Mouse (Mus musculus): ENCODE measurements around the gene Chst15.

Chst15 gene

DNA sequence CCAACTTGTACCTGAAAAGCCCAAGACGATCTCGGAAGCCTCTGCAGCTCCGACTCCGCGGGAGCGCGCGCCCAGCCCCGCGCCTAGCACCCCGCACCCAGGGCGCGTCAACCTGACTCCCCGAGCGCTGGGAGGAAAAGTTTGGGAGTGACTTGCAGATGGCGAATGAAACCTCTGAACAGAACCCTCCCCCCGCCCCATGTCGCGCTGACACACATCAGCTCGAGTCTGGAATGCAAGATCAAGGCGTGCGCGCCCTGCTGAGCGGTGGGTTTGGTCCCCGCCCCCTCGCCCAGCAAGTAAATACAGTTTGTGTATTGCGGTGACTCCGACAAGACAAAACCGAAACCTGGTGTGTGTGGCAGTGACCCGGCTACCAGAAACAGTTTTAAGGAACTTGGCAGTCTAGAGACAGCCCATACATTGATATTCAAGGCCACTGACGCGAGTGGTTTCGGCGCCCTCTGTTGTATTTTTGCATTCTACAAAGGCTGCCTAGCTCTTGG, at the start of gene Chst15:
Gene Chst15, minus strand, starts transcription at position 193 of the 506 bp plus-strand sequence.
- DNase-seq (ENCODE audit: low spot score) = peak; percentile 83

DNA sequence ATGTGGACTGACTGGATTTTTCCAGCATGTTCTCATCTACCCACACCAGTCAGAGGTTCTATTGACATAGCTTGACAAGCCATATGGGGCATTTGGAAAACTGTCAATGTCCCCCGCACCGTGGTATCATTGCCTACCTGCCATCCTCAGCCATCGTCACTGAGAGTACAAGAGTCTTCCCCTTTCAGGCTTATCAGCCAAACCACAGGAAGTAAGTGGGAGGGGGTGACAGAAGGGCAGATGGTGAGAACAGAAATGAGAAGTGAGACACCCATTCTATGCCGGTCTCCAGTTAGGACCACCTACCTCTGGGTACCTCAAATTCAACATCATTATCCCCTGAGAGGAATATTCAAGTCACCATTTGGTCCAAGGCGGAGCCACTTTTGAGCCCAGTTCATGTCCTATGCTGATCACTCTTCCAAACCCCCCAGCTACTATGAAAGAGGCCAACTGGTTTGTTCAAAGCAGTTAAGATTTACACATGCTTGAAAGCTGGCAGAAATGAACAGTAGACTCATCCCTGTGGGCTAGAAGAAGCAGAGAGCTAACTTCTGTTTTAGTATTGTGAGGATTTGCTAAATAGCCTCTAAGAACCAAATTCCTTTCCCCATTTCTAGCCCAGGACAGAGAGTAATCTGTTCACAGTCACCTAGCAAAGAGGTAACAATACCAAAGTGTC, 48.8 kb upstream of the Chst15 start:
- peak; percentile 46 for DNase-seq (ENCODE audit: low spot score)

GRCm38 (mm10) chr7:132365111-132365510, 48.1 kb upstream of the Chst15 start:
- no peak for DNase-seq (ENCODE audit: low spot score)

DNA sequence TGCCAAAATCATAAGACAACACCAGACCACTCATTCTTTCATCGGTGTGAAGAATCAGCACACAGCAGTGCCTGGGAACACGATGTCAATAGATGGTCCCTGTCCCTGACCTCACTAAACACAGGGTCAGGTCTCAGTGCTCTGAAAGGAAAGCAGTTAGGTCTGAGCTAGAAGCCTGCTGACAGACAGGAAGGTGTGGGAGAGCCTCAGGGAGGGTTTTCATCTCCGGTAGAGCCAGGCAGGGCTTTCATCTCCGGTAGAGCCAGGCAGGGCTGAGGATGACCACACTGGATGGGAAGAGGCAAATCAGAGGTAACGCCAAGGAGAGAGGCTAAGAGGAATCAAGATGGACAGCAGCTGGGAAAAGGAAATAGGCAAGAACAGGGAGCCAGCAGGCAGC, 47.5 kb upstream of the Chst15 start:
- DNase-seq (ENCODE audit: low spot score) = no peak

DNA sequence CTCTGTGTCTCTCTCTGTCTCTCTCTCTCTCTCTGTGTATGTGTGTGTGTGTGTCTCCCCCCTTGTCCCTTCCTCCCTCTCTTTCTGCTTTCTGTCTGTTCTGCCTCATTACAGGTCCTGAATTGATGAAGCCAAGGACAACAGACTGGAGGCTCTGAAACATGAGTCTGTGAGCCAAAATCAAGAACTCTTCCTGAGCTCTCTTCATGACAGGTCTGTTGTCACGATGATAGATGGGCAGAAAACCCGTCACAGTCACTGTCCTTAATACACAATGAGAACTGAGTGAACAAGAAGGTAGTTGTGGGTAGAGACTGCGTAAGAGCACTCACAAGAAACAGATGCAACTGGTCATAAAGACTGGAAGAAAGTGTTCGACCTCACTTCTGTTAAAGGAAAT, 43.3 kb upstream of the Chst15 start:
- DNase-seq (ENCODE audit: low spot score) = no peak

DNA sequence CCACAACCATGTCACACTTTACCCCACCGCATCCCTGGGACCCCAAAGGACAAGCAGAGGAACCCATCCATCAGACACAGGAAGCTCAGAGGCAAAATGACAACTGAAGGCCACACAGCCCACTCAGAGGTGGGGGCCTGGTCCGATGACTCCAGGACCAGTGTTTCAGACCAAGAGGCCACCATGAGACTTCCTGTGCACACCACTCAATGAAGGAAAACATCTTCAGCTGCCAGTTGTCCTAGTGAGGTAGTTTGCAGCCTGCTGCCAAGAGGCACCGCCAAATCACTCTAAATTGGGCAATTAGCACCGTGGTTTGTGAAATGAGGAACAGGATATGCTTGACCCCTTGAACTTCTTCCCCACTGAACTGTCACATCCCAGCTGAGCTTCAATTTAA, 41.7 kb upstream of the Chst15 start:
- DNase-seq (ENCODE audit: low spot score) = peak; percentile 56

DNA sequence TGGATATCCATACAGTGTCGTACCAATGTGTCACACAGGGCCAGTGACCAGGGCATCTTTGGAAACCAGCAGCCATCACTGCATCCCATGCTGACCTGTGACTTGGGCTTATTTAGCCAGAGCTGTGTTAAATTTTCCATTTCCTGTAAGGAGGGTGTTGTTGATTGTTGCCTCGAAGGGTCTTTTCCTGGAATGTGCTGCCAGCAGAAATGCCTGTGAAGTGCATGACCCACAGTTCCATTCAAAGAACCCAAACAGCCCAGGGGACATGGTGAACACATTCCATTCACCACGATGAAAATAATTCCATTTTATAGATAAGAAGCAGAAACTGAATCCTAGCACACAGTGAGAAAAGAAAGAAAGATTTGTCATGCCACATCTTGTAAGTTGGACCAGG, 41.2 kb upstream of the Chst15 start:
- DNase-seq (ENCODE audit: low spot score) = peak; percentile 50

DNA sequence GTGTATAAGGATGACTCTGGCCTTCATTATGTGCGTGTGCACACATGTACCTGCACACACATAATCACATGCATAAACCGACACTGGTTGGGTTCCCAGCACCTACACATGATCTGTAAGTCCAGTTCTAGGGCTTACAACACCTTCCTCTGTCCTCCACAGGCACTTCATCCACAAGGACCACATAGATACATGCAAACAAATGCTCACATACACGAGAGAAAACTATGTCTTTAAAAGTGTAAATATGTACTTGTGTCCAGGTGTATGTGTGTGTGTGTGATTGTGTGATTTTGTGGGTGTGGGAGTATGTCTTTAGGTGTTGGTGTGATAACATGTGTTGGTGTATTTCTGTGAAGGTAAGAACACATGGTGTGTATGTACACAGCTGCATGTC, 40.8 kb upstream of the Chst15 start:
- DNase-seq (ENCODE audit: low spot score) = no peak

- no peak for DNase-seq (ENCODE audit: low spot score)
Observed at GRCm38 (mm10) chr7:132356881-132357840, 40.1 kb upstream of the Chst15 start.

GRCm38 (mm10) chr7:132356185-132356584, 39.2 kb upstream of the Chst15 start:
- no peak for DNase-seq (ENCODE audit: low spot score)

GRCm38 (mm10) chr7:132355767-132356166, 38.7 kb upstream of the Chst15 start:
- DNase-seq (ENCODE audit: low spot score) = no peak

DNA sequence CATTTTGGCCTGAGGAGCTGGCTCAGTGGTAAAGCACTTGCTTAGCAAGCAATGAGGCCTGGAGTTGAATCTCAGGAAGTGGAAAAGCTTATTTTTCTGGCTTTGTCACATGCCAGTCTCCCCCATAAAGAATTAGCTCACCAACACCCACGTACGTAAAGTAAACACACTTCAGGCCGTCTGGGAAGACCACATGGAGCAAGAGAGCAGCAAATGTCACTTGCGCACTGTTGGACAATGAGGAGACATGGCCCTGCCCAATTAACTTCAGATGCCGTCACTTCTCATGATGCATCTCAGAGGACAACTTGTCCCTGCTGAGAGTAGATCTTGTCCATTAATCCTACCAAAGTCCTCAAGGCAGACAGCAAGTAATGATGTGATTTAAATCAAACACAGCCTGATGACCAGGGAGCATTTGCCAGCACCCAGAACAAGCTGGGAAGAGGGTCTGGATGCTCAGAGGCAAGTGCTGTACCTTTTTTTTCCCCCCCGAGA, 32.1 kb upstream of the Chst15 start:
- no peak for DNase-seq (ENCODE audit: low spot score)

DNA sequence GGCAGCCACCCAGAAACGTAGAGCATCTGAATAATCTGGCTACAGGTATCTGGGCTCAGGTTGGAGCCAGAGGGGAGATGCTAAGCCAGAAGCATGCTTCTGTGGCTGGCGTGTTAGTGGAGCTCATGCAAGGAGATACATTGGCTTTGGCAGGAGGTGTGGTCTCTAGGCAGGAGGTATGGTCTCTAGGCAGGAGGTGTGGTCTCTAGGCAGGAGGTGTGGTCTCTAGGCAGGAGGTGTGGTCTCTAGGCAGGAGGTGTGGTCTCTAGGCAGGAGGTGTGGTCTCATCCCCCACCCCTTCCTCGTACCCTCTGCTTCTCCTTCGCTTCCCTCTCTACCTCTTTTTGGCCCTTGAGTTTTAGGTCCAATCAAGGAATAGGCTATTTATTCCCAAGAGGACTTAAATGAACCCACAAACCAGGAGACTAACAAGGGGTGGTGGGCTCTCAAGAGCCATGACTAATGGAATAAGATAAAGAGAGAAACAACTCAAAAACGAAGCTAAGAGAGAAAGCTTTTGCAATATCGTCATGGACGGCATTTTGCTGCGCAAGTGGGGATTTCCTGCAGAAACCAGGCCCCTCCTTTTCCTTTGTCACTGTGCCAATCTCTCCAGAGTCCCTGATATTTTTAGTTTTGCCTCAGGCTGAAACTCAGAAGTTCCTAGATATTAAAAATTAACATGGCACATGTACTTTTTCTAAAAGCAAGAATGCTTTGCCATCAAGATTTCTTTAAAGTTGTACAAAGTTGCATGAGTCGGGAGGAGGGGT, 30.4 kb upstream of the Chst15 start:
- DNase-seq (ENCODE audit: low spot score) = no peak

DNA sequence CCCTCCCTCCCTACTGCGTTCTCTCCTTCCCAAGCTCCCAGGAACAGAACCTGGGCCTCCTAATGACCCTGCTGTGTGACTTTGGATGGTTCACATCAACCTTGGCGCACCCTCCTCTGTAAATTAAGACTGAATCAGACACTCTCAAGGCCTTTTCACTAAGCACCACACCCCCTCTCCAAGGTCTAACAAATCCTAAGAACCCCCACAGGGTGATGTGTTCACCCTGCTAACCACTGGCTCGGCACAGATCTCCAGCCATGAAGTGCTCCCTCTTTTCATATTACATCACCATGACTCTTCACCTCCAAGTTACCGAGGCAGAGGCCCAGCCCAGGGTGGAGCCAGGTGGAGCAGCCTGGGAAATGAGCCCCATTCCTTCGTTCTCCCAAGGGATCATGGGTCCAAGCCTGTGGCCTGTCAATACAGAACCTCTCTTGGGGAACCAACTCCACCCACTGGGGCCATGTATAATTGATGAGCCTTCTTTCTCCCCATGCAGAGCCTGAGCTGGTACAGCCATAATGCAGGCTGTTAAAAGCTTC, 28.6 kb upstream of the Chst15 start:
- no peak for DNase-seq (ENCODE audit: low spot score)

DNA sequence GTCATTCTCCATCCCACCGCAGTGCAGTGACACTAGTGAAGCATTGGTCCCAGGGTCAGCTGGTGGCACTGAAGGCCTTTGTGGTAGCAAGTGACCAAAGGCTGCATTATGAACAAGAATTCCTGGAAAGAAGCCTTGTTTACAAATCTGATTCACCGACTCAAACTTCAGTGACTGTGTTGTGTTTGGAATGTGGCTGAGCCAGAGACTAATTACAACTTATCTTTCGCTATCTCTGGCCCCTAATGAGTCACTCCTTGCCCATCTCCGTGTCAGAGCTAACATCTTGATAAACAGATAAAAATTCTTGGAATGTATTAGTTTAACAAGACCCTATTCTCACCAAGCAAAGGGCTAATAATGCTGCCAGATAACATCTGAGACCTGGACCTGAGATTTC, 27.6 kb upstream of the Chst15 start:
- DNase-seq (ENCODE audit: low spot score) = peak; percentile 37

DNA sequence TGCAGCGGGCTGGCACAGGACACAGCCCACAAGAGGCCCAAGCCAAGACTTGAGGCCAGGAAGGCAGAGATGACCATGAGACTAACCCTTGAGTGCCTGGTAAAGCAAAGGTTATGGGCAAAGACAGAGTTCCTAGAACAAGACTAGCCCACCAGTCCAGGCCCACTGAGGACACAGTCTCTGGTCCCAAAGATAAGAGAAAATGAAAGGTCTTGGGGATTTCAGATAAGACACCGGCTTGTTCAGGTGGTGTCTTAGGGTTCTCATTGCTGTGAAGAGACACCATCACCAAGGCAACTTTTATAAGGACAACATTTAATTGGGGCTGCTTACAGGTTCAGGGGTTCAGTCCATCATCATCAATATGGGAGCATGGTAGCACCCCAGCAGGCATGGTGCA, 26.9 kb upstream of the Chst15 start:
- no peak for DNase-seq (ENCODE audit: low spot score)

GRCm38 (mm10) chr7:132343146-132343545, 26.1 kb upstream of the Chst15 start:
- no peak for DNase-seq (ENCODE audit: low spot score)

- DNase-seq (ENCODE audit: low spot score) = peak; percentile 55
Observed at GRCm38 (mm10) chr7:132339041-132339839, 22.2 kb upstream of the Chst15 start.

GRCm38 (mm10) chr7:132338350-132338749, 21.3 kb upstream of the Chst15 start:
- DNase-seq (ENCODE audit: low spot score) = peak; percentile 78

GRCm38 (mm10) chr7:132337268-132337917, 20.4 kb upstream of the Chst15 start:
- DNase-seq (ENCODE audit: low spot score) = no peak

Data from lung, postnatal 25 days (tissue).